Mouse (Mus musculus): ENCODE measurements around the gene Rai2.

Rai2 gene

DNA sequence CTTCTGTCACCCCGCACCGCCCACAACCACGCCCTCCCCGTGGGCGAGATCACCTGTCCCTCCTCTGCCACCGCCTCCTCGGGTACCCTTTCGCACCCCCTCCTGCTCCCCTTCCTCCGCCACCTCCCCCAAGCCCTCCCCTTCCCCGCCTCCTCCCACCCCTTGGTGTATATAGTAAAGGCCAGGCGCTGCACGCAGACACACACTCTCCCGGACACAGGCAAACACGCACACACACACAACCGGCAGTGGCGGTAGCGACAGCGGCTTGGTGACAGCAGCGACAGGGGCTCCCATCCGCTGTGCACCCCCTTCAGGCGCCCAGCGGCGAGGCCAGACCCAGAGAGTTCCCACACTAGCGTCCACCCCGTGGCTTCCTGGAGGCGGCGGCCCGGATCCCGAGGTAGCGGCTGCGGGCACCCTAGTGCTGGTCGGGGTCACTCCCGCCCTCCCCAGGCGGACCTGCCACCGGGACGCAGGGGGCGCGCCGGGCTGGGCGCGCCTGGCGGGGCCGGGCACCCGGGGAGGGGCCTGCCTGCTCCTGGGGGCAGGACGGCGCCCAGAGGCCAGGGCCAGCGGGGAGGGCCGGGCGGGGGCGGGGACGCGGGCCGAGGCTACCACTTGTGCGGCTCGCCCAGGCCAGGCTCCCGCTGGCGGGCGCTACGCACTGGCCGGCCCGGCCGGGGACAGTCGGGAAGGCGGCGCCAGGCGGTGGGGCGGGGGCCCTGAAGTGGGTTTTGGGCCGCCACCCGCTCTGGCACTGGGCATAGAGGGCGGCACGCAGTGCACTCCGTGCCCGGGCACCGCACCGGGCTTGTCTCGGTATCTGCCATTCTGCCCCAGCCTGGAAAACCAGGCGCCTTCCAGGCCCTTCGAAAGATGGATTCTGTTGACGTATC, at the start of gene Rai2:
Rai2 (plus strand) TSS at position 205 of the 899 bp plus-strand sequence.
- in situ Hi-C loops (cut with MseI, MboI), result no loop called here

GRCm38 (mm10) chrX:161689336-161689735, 27.5 kb upstream of the Rai2 start:
- in situ Hi-C loops (cut with MseI, MboI), result no loop called here

DNA sequence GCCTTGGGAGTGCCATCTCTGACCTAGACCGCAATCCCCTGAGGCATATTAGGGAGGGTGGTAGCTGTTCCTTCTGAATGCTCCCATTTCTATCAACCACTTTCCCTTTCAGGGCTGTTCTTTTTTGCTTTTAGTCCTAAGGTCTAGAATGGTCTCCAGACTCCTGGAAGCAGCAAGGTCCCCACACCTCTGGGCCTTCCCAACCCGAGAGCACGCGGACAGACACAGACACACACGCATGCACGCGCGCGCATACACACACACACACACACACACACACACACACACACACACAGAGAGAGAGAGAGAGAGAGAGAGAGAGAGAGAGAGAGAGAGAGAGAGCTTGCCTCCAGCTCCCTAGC, 385 bp upstream of the Rai2 start:
- in situ Hi-C loops (cut with MseI, MboI), result no loop called here

DNA sequence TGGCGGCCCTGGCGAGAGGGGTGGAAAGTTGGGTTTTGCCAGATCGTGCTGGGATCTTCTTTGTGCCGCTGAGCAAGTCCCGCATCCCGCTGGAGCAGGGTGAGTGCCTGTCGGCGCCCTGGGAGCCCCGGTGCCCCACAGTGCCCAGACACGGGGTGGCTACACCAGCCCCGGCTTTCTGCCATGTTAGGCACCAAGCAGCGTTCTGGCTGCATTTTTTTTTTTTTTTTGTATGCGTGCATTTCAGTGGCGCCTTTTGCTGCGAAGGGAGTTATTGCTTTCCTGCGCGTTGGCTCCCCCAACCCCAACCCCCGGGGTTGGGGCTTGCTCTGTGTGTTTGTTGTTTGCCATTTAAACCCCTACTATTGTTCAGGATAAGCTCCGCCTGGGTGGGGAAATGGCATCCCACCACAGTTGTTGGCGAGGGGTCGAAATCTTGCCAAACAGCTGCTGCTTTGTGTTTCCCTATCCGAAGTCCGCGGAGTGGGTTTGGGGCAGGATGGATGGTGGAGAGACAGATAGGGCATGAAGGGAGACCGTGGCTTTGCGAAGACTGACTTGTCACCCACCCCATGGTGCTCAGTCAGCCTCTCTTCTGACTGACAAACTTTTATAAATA, 1.0 kb downstream of the Rai2 start:
- in situ Hi-C loops (cut with MseI, MboI), result no loop called here

DNA sequence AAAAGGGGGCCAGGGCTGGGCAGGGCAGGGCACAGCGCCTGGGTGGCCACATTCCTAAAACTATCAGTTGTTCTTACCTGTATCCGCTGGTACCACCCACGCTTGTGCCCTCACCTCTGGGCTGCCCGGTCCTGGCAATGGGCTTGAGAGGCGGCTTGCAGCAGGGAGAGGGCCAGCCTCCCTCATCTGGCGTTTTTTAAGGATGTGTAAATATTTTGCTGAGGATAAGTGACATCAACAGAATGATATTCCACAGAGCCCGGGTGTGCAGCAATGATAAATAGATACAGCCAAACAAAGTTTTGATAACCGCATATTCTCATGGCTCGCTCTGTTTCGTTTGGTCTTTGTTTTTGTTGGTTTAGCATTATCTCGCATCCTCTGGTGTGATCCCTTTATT, 1.7 kb downstream of the Rai2 start:
- in situ Hi-C loops (cut with MseI, MboI), result no loop called here

GRCm38 (mm10) chrX:161721082-161721481, 4.2 kb downstream of the Rai2 start:
- in situ Hi-C loops (cut with MseI, MboI), result no loop called here

GRCm38 (mm10) chrX:161723391-161723808, 6.5 kb downstream of the Rai2 start:
- in situ Hi-C loops (cut with MseI, MboI), result no loop called here

GRCm38 (mm10) chrX:161726257-161726656, 9.4 kb downstream of the Rai2 start:
- in situ Hi-C loops (cut with MseI, MboI), result no loop called here

GRCm38 (mm10) chrX:161728507-161728906, 11.6 kb downstream of the Rai2 start:
- in situ Hi-C loops (cut with MseI, MboI), result no loop called here

DNA sequence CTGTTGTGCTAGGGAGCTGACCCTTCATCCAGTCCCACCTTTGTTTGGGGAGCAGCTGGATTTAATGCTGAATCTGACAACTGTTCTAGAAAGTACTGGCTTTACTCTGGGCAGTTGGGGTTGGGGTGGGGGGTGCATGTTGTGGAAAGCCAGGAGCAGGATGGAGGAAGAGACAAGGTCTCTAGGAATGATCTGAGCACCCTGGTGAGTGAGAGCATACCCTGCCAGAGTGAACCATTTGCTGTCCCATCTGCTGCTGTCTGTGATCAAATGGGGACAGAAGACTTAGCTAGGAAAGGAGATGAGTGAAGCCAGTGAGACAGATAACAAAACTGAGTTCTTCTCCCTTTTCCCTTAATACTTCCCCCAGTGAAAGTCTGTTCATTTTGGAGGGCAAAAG, 13.2 kb downstream of the Rai2 start:
- in situ Hi-C loops (cut with MseI, MboI), result no loop called here

GRCm38 (mm10) chrX:161731859-161732258, 15.0 kb downstream of the Rai2 start:
- in situ Hi-C loops (cut with MseI, MboI), result no loop called here

GRCm38 (mm10) chrX:161733581-161734309, 16.9 kb downstream of the Rai2 start:
- in situ Hi-C loops (cut with MseI, MboI), result no loop called here

DNA sequence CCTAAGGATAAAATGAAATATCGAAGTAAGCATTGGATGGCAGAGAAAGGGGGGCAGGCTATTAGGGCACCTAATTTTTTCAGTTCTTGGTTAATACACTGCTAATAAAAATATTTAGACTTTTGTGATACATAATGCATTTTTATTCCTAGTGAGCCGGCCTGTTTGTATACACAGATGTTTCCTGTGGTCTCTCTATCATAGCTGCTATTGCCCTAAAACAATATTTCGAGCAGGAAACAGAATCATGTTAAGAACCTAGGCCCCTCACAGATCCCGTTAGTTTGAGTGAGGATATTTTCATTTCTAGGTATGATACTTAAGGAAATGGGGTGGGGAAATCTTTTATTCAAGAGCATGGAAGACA, 17.4 kb downstream of the Rai2 start:
- in situ Hi-C loops (cut with MseI, MboI), result no loop called here

DNA sequence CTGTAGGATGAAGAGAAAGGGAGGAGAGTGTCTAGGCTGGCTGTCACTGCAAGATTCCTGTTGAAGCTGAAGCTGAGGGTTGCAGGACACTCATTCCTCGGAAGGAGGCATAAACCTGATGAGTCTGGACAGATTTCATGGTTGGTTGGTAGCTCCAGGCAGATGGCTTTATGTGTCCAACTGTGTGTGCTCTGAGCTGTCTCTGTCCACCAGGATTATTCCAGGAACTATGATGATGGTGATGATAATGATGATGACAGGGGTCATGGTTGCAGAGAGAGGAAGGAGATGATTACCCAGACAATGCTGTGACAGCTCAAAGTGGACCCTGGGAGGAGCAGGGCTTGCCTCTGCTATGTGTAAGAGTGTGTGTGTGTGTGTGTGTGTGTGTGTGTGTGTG, 22.5 kb downstream of the Rai2 start:
- in situ Hi-C loops (cut with MseI, MboI), result no loop called here

GRCm38 (mm10) chrX:161743080-161743479, 26.2 kb downstream of the Rai2 start:
- in situ Hi-C loops (cut with MseI, MboI), result no loop called here

- in situ Hi-C loops (cut with MseI, MboI), result no loop called here
Observed at GRCm38 (mm10) chrX:161745296-161745695, 28.4 kb downstream of the Rai2 start.

- in situ Hi-C loops (cut with MseI, MboI), result no loop called here
Observed at GRCm38 (mm10) chrX:161747337-161747736, 30.5 kb downstream of the Rai2 start.

DNA sequence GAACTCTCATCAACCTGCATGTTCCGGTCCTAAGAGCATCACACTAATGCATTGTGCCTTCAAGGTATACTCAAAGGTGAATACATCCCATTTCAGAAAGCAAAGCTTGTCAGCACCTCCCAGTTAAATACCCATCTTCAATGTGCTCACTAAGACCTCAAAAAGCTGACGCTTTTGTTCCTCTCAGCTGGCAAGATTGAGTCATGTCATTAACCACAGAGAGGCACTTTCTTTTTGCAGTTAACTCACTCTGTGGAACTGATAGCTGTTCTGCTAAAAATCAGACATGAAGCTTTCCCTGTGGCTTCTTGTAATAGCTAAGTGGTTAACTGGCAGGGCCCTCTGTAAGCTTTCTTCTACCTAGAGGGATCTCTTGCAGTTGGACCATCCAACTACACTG, 36.6 kb downstream of the Rai2 start:
- in situ Hi-C loops (cut with MseI, MboI), result no loop called here

GRCm38 (mm10) chrX:161776321-161776962, 59.6 kb downstream of the Rai2 start:
- in situ Hi-C loops (cut with MseI, MboI), result no loop called here

- in situ Hi-C loops (cut with MseI, MboI), result no loop called here
Observed at GRCm38 (mm10) chrX:161780321-161781034, 63.6 kb downstream of the Rai2 start.

DNA sequence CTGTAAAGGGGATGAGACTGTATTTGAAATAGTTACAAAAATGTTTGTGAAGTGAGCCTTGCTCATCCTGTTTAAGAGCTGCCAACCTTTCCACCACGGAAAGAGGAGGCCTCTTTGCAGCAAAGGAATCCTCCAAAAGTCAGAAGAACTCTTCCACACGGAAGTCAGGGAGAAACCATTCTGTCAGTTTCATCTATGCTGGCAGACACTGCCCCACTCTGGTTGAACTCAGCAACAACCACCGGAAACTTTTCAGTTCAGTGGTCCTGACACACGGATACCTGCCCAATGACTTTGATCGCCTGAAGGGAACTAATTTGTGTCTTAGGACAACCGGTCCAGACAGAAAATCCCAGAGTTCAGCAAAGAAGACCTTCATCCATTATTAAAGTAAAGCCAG, 73.3 kb downstream of the Rai2 start:
- in situ Hi-C loops (cut with MseI, MboI), result no loop called here
